Mouse (Mus musculus) midbrain, embryonic 11.5 days (tissue): ENCODE measurements around the gene Dpf3. TPM values are rescaled to one million over a fixed set of nuclear protein-coding genes. Genes with fewer than 3 reads are reported as not detected.

Experiments used
- ATAC-seq: fragments of 200-750 bp; cut with Nextera tagmentation; 2 replicates; pipeline ENCODE4 v1.8.0; 2017; ENCODE audit warnings: moderate TSS enrichment, moderate library complexity; ENCODE audit not compliant: low FRiP score
- DNase-seq: peaks from one replicate; pipeline ENCODE4 v3.0.0; 2015; ENCODE audit warnings: low spot score; ENCODE audit errors: missing footprints
- H3K27ac ChIP-seq: fragments of 300-500 bp; sonication (generic); 2 replicates; pipeline ENCODE4 v1.5.1; 2014; ENCODE audit warnings: low read depth, low read length
- H3K27me3 ChIP-seq: fragments of 300-500 bp; sonication (generic); 2 replicates; pipeline ENCODE4 v1.6.1; 2014; ENCODE audit warnings: mild to moderate bottlenecking, low read length, moderate library complexity, mixed read lengths; ENCODE audit not compliant: control insufficient read depth, insufficient read depth
- H3K36me3 ChIP-seq: fragments of 300-500 bp; sonication (generic); 2 replicates; pipeline ENCODE4 v1.6.1; 2014; ENCODE audit warnings: mild to moderate bottlenecking, low read length, moderate library complexity, mixed read lengths; ENCODE audit not compliant: control insufficient read depth, insufficient read depth
- H3K4me1 ChIP-seq: fragments of 300-500 bp; sonication (generic); 2 replicates; pipeline ENCODE4 v1.6.1; 2014; ENCODE audit warnings: low read length; ENCODE audit not compliant: control insufficient read depth, insufficient read depth
- H3K4me2 ChIP-seq: fragments of 300-500 bp; sonication (generic); 2 replicates; pipeline ENCODE4 v1.6.1; 2014; ENCODE audit warnings: mild to moderate bottlenecking, moderate library complexity
- H3K4me3 ChIP-seq: fragments of 300-500 bp; sonication (generic); 2 replicates; pipeline ENCODE4 v1.5.1; 2014; ENCODE audit warnings: low read depth, low read length
- H3K9ac ChIP-seq: fragments of 300-500 bp; sonication (generic); 2 replicates; pipeline ENCODE4 v1.6.1; 2014; ENCODE audit warnings: low read length
- H3K9me3 ChIP-seq: fragments of 300-500 bp; sonication (generic); 2 replicates; pipeline ENCODE4 v1.6.1; 2016; ENCODE audit warnings: low read length; ENCODE audit not compliant: control insufficient read depth
- WGBS: fragments of 180-500 bp; shearing (Covaris S2); extraction: QIAGEN DNeasy Blood & Tissue Kit; methylation state at CpG from one replicate; pipeline ENCODE4 v1.1.7; 2014; 5-methylcytosine and 5-hydroxymethylcytosine counted together
- polyA plus RNA-seq: library from polyadenylated mRNA; unstranded; fragments of >200 nt; fragmentation: Nextera tagmentation; extraction: Ambion mirVana; gene quantifications from 2 replicates; pipeline ENCODE4 v1.2.1, GENCODE M21; 2014

The Dpf3 gene
- polyA plus RNA-seq, 1 experiment from 2014 or later = 11.3 TPM

DNA sequence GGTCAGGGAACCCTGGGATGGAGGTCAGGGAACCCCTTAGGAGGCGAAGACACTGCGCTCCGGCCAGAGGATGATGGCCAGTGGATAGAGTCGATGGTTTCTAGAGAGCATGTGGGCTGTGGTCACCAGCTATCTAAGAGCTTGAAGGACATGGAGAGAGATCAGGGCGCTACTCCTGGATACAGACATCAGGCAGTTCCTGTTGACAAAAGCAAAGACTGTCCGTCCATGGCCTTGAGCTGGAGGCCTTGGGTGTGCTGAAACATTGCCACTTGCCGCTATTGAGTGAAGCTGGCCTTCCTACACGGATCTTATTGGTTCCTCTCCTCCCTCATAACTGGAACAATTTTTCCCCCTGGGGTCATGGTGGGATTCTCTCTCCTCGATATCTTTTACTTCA is 6.7 kb upstream of the Dpf3 start:
- no peak for DNase-seq
- no peak overlapping the region for H3K9ac ChIP-seq
- H3K9me3 ChIP-seq = no peaks in the 10 kb centered on the region
- H3K4me2 ChIP-seq = no peak overlapping the region
- H3K4me1 ChIP-seq = peaks cover under 1% of the 10 kb centered on the region
- ATAC-seq = no peak
- 82% methylated on average over 9 of the region's 9 CpGs for WGBS
- H3K4me3 ChIP-seq = no peak overlapping the region
- no peak overlapping the region for H3K27ac ChIP-seq
- H3K27me3 ChIP-seq = 0 out of 2 replicates have a peak, but pooled peaks cover 5% of the 10 kb centered on the region
- no peaks in the 10 kb centered on the region for H3K36me3 ChIP-seq

DNA sequence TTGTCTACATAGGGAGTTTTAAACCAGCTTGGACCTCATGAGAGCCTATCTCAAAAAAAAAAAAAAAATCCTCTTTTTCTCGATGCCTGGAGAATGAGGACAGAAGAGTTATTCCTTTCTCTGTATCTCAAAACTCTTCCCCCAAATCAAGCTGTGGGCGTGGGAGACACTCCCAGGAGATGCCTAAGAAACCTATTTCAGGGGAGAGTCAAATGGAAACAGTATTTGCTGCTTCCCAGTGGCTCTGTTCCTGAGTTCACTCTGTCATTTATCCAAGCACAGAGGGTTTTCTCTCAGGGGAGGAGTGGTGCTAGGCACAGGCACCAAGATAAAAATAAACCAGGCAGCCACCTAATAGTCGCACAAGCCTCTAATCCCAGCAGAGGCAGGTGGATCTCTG is 5.3 kb upstream of the Dpf3 start:
- Histone ChIP-seq H3K4me2 (no peak overlapping the region), H3K27me3 (0 out of 2 replicates have a peak, but pooled peaks cover 5% of the 10 kb centered on the region), H3K27ac (no peak overlapping the region), H3K9me3 (no peaks in the 10 kb centered on the region), H3K36me3 (no peaks in the 10 kb centered on the region), H3K9ac (no peak overlapping the region), H3K4me3 (no peak overlapping the region), H3K4me1 (peaks cover 10% of the 10 kb centered on the region)
- ATAC-seq = no peak
- DNase-seq = no peak
- WGBS = 87% methylated on average over 3 of the region's 3 CpGs

DNA sequence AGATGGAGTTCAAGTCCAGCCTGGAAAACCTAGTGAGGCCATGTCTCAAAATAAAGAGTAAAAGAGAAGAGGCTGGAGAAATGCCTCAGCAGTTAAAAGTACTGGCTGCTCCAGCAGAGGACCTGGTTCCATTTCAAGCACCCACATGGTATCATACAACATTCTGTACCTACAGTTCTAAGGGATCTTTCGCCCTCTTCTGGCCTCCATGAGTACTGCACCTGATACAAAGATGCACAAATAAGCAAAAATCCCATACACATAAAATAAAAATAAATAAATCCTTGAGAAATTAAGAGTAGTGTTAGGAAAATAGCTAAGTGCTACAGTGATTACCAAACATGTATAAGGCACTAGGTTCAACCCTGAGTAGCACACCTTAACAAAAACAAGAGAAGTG is 4.1 kb upstream of the Dpf3 start:
- H3K27ac ChIP-seq = no peak overlapping the region
- WGBS = 50% methylated on average over 1 of the region's 1 CpGs
- 0 out of 2 replicates have a peak, but pooled peaks cover 5% of the 10 kb centered on the region for H3K27me3 ChIP-seq
- no peaks in the 10 kb centered on the region for H3K9me3 ChIP-seq
- H3K4me3 ChIP-seq = no peak overlapping the region
- no peaks in the 10 kb centered on the region for H3K36me3 ChIP-seq
- DNase-seq (no peak), ATAC-seq (no peak)
- H3K4me2 ChIP-seq = no peak overlapping the region
- H3K9ac ChIP-seq = no peak overlapping the region
- H3K4me1 ChIP-seq = peaks cover 10% of the 10 kb centered on the region

DNA sequence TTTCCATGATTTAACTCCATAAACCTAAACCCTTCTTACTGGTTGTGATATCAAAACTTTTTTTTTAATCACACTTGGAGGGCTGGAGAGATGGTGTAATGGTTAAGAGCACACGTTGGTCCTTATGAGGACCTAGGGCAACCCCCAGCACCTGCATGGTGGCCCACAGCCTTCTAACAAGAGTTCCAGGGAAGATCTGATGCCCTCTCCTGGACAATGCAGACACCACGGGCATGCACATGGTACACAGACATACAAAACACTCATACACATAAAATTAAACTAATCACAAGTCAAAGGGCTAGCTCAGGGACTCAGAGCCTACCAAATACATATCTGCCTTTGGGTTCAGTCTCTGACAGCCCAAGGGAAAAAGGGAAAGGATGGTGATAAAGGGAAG is 2.2 kb upstream of the Dpf3 start:
- Histone ChIP-seq H3K27ac (no peak overlapping the region), H3K9me3 (no peaks in the 10 kb centered on the region), H3K36me3 (no peaks in the 10 kb centered on the region), H3K4me1 (peaks cover 13% of the 10 kb centered on the region), H3K4me3 (no peak overlapping the region), H3K27me3 (peaks cover 7% of the 10 kb centered on the region; the same call in 1 of the 2 replicates), H3K4me2 (no peak overlapping the region), H3K9ac (no peak overlapping the region)
- ATAC-seq = no peak
- DNase-seq = no peak
- 35% methylated on average over 2 of the region's 2 CpGs for WGBS

DNA sequence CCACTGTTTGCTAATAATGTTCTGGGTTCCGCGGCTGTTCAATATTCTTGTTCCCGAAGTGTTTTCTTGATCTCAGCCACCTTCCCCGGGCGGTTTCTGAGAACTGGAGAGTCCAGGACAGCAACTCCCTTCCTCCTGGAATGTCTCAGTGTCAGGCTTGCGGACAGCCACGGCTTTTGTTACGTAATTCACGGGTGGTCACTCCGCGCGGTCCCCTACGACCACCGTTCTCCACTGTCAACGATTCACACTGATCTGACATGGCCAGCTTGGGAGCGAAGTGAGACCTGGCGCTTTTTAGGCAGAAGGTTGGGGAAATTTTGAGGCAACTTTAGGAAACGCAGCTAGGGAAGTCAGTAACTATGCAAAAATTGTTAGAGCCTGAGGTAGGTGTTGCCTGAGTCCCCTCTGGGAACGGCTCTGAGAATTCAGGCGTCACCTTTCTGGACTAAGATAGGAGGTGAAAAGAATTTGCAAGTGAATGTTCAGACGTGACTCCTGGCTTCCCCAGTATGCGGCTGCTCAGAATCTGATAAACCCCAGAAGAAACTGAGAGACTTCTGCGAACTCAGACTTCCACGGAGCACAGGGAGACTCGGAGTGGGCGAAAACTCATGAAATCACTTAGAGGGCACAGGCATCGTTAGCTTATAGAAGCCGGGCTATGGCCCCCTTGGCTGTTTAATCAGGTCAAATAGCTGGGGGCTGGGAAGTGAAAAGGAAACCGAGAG is 860 bp upstream of the Dpf3 start:
- peaks cover 16% of the 10 kb centered on the region for H3K4me1 ChIP-seq
- no peak overlapping the region for H3K27ac ChIP-seq
- DNase-seq (peak; percentile 96), ATAC-seq (no peak)
- H3K9me3 ChIP-seq = no peaks in the 10 kb centered on the region
- H3K27me3 ChIP-seq = peaks cover 13% of the 10 kb centered on the region
- H3K4me2 ChIP-seq = peak overlapping the region; percentile 90
- under 1% methylated on average over 29 of the region's 29 CpGs for WGBS
- H3K36me3 ChIP-seq = no peaks in the 10 kb centered on the region
- H3K9ac ChIP-seq = peak overlapping the region; percentile 46
- H3K4me3 ChIP-seq = peak overlapping the region; percentile 46

DNA sequence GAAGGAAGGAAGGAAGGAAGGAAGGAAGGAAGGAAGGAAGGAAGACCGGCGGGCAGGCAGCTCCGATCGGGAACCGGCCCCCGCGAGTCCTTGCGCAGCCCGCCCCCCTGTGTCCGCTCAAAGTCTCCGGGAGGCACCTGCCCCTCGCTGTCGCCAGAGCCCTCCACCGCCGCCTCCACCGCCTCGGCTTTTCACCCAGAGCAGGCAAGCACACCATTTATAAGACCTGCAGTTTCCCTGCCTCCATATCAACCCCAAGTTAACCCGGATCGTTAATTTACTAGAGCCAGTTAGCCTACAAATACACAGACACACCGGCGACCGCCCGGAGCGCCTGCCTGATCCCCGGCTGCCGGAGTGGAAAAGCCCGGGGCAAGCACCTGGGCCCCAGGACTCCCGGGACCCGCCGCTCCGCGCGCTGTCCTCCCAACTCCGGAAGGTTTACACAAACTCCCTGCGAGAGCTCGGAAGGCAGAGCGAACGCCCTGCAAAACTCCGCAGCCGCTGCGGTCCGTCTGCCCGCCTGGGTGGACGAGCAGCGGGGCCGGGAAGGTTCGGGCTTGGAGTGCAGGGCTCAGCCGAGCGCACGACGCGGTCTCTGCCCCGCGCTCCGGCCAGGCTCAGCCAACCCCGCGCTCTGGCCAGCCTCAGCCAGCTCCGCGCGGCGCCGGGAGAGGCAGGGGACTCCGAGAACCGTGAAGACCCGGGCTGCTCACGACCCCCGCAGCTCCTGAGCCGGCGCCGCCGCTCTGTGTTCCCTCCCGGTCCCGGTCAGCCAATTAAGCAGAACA is 650 bp downstream of the Dpf3 start:
- under 1% methylated on average over 71 of the region's 73 CpGs for WGBS

DNA sequence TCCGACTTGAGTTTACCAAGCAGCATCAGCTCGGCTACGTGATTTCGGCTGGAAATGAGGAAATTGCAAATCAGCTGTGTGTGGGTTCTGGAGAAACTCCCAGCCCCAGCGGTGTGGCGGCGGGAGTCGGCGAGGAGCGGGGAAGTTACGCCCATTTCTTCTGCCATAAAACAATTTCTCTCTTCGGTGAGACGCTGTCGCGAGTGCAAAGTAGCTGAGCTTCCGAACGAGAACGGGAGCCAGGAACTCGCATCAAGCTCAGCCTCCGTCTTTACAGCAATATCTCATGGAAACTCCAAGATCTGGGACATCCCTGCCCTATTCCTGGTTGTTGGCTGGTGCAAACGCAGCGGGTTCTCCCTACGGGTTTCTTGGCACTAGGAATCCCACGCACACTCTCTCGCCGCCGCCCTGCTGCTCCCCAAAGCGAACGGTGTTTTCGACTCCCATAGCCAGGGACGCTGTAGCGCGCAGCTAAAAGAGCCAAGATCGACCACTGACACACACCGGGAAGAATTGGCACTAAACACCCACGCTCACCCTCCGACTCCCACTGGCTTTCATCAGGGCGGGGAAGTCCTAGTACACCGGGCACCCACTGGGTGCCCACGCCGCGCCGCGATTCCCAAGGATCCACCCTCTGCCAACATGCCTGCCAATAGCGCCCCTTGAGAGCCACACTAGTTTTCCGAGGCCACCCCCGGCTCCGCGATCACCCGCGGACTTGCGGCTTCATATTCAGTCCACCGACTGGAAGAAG is 1.4 kb downstream of the Dpf3 start:
- ATAC-seq = no peak
- peak overlapping the region; percentile 46 for H3K4me3 ChIP-seq
- WGBS = under 1% methylated on average over 51 of the region's 53 CpGs
- H3K9ac ChIP-seq = peak overlapping the region; percentile 60
- H3K4me2 ChIP-seq = peak overlapping the region; percentile 90
- no peaks in the 10 kb centered on the region for H3K9me3 ChIP-seq
- DNase-seq = peak; percentile 96
- H3K36me3 ChIP-seq = no peaks in the 10 kb centered on the region
- H3K27ac ChIP-seq = peak overlapping the region; percentile 63
- H3K27me3 ChIP-seq = peaks cover 13% of the 10 kb centered on the region
- peaks cover 16% of the 10 kb centered on the region for H3K4me1 ChIP-seq

More for the DNA sequence above, 650 bp downstream of the Dpf3 start:
- H3K4me2 ChIP-seq = peak overlapping the region; percentile 90
- H3K9ac ChIP-seq = peak overlapping the region; percentile 60
- H3K9me3 ChIP-seq = no peaks in the 10 kb centered on the region
- H3K27ac ChIP-seq = peak overlapping the region; percentile 63
- ATAC-seq (peak; percentile 78), DNase-seq (peak; percentile 97)
- H3K4me3 ChIP-seq = peak overlapping the region; percentile 46
- H3K27me3 ChIP-seq = peaks cover 13% of the 10 kb centered on the region
- H3K4me1 ChIP-seq = peaks cover 16% of the 10 kb centered on the region
- no peaks in the 10 kb centered on the region for H3K36me3 ChIP-seq

DNA sequence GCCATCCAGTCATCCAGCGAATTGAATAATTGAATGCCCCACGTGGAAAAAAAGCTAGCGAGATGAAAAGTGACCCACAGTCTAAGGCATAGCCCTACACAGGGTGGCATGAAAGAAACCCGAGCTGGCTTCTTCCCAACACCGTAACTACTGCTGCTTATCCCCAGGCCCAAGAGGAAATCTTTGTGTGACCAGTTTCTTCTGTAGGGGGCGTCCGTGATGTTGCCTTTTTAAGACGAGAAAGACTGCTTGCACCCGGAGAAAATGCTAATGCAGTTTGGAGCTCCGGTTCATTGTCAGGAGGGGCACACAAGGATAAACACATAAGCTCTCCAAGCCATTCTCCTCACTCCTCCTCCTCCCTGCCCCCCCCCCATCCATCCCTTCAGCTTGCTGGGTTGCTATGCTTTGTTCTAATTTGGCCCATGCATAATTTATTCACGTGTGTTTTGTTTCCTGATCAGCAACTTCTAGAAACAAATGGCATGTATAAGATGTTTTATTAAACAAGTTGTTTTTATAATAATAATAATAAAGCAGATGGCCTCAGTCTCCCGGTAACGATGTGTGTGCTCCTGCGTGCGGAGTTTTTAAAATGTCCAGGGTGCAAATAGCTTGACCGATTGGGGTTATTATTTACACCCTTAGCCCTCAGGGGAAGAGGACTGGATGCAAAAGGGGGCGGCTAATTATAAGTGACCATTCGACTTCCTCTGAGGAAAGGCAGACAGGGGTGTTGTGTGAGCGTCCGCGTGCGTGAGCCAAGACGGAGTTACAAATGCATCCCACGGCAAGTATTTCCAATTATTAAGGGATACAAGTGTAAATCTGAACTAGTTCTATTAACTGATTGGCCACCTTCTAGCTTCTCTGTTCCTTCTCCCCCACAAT is 2.4 kb downstream of the Dpf3 start:
- Histone ChIP-seq H3K27me3 (peaks cover 13% of the 10 kb centered on the region), H3K27ac (no peak overlapping the region), H3K4me1 (peaks cover 16% of the 10 kb centered on the region), H3K9me3 (no peaks in the 10 kb centered on the region), H3K36me3 (no peaks in the 10 kb centered on the region), H3K4me3 (peak overlapping the region; percentile 46), H3K4me2 (peak overlapping the region; percentile 90), H3K9ac (peak overlapping the region; percentile 60; the same call in 1 of the 2 replicates)
- ATAC-seq (no peak), DNase-seq (peak; percentile 94)
- under 1% methylated on average over 24 of the region's 24 CpGs for WGBS
